Mouse (Mus musculus) telencephalon, adult 2 months (tissue): ENCODE results near the gene Fam81a.

Experiments used
- DNase-seq: peaks from one replicate; pipeline ENCODE4 v3.0.0-alpha.2; 2011; ENCODE audit warnings: low read depth, low spot score

Fam81a gene

GRCm38 (mm10) chr9:70109279-70109678, 33.1 kb downstream of the Fam81a start:
- peak; percentile 58 for DNase-seq

- no peak for DNase-seq
Observed at GRCm38 (mm10) chr9:70108151-70108550, 34.2 kb downstream of the Fam81a start.

GRCm38 (mm10) chr9:70105573-70105972, 36.8 kb downstream of the Fam81a start:
- peak; percentile 68 for DNase-seq

- no peak for DNase-seq
Observed at GRCm38 (mm10) chr9:70103106-70103505, 39.3 kb downstream of the Fam81a start.

- DNase-seq = no peak
Observed at GRCm38 (mm10) chr9:70097542-70097941, 44.8 kb downstream of the Fam81a start.

- no peak for DNase-seq
Observed at GRCm38 (mm10) chr9:70095016-70095415, 47.3 kb downstream of the Fam81a start.

GRCm38 (mm10) chr9:70090541-70090940, 51.8 kb downstream of the Fam81a start:
- no peak for DNase-seq

GRCm38 (mm10) chr9:70088786-70089096, 53.6 kb downstream of the Fam81a start:
- DNase-seq = no peak

GRCm38 (mm10) chr9:70088041-70088785, 54.1 kb downstream of the Fam81a start:
- DNase-seq = no peak

GRCm38 (mm10) chr9:70087379-70087778, 55.0 kb downstream of the Fam81a start:
- DNase-seq = no peak

- no peak for DNase-seq
Observed at GRCm38 (mm10) chr9:70086091-70086490, 56.3 kb downstream of the Fam81a start.

- DNase-seq = no peak
Observed at GRCm38 (mm10) chr9:70084107-70084506, 58.3 kb downstream of the Fam81a start.

GRCm38 (mm10) chr9:70082357-70083204, 59.8 kb downstream of the Fam81a start:
- no peak for DNase-seq

GRCm38 (mm10) chr9:70081767-70082166, 60.6 kb downstream of the Fam81a start:
- DNase-seq = no peak

GRCm38 (mm10) chr9:70080976-70081375, 61.4 kb downstream of the Fam81a start:
- no peak for DNase-seq

GRCm38 (mm10) chr9:70080027-70080800, 62.1 kb downstream of the Fam81a start:
- DNase-seq = no peak

- DNase-seq = no peak
Observed at GRCm38 (mm10) chr9:70078034-70078433, 64.3 kb downstream of the Fam81a start.

GRCm38 (mm10) chr9:70077170-70077569, 65.2 kb downstream of the Fam81a start:
- DNase-seq = no peak

- DNase-seq = no peak
Observed at GRCm38 (mm10) chr9:70072387-70072786, 70.0 kb downstream of the Fam81a start.

- no peak for DNase-seq
Observed at GRCm38 (mm10) chr9:70069961-70070435, 72.4 kb downstream of the Fam81a start.

GRCm38 (mm10) chr9:70067497-70067896, 74.9 kb downstream of the Fam81a start:
- no peak for DNase-seq

GRCm38 (mm10) chr9:70062012-70062411, 80.3 kb downstream of the Fam81a start:
- no peak for DNase-seq
